14 mouse cellular contexts compared by ENCODE assay signal in the genomic region with DNA sequence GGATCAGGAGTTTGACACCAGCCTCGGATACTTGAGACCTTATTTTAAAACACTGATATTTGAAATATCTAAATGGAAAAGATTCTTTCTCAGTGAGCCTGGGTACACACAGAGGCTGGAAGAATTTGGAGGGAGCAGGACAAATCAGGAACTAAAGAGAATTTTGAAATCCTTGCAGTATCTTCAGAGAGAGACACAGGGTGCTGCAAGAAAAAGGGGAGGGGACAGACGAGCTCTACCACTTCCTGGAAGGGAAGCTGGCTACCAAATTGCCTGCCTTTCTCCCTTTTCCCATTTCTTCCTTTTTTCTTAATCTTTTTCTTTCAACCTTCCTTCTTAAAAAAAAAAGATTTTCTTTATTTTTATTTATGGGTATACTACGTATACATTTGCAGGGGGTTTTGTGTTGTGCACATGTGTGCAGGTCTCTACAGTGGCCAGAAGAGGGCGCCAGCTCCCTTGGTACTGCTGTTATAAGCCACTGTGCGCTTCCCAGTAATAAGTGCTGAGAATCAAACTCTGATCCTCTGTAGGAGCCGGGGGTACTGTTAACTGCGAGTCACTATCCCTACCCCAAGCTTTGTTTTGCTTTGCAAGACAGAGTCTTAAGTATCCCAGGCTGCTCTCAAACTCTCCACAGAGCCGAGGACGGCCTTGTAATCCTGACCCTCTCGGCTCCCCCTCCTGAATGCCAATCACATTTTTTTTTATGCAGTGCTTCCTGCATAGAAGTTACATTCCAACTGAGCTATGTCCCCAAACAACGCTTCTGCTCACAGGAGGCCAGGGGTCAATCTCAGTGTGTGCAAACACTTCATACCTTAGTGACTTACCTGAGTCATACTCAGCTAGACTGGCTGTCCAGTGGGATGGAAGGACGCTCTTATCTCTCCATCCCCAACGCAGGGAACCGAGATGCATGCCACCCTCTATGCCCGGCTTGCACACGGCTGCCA. TPM values are rescaled to one million over a fixed set of nuclear protein-coding genes. Genes with fewer than 3 reads are reported as not detected.
DNase-seq lines count a peak whose midpoint lies in the region; ATAC-seq and TF ChIP-seq lines count a peak whose summit lies in the region.
"Had no signal": no experiment of that assay in that cellular context is flagged by ENCODE, and none has a peak within 500 bp of the region (broad histone marks: within the 10 kb centered on the region; RNA-seq: fewer than 3 reads in every experiment).

No protein-coding gene starts in this region.

- H3K27ac ChIP-seq in forebrain, postnatal 0 days (ENCODE audit: low read depth, low read length) = no peak overlapping the region
- no peak overlapping the region for H3K27ac ChIP-seq in forebrain, embryonic 15.5 days (replicated peaks)
- no peak overlapping the region for H3K27ac ChIP-seq in embryonic fibroblast, embryonic 13.5 days (ENCODE audit: insufficient read depth, low read length)
- H3K27ac ChIP-seq: hindbrain, embryonic 15.5 days had no signal

- TF ChIP-seq CTCF in forebrain, postnatal 0 days (IDR thresholded peaks at IDR 0.05; ENCODE audit: low read depth) = 0 out of 2 replicates have a peak, but pooled peaks have one; percentile 25
- TF ChIP-seq CTCF in lung, adult 2 months (IDR thresholded peaks at IDR 0.05; ENCODE audit: insufficient read depth, low read length) = peak; percentile 23; the same call in 1 of the 2 replicates
- peak; percentile 77 for TF ChIP-seq CTCF in E14TG2a.4 (conservative IDR thresholded peaks at IDR 0.05; ENCODE audit: low read length)
- peak; percentile 14; the same call in 1 of the 2 replicates for TF ChIP-seq CTCF in embryonic fibroblast, embryonic 13.5 days (IDR thresholded peaks at IDR 0.05; ENCODE audit: borderline replicate concordance, insufficient read depth, low read length)

- H3K4me1 ChIP-seq in forebrain, postnatal 0 days (ENCODE audit: insufficient read depth) = peaks cover 10% of the 10 kb centered on the region
- H3K4me1 ChIP-seq in forebrain, embryonic 15.5 days = peaks cover 34% of the 10 kb centered on the region
- no peaks in the 10 kb centered on the region for H3K4me1 ChIP-seq in lung, adult 2 months (ENCODE audit: control insufficient read depth, insufficient read depth, low read length)
- H3K4me1 ChIP-seq in E14TG2a.4 (replicated peaks; ENCODE audit: low read depth, low read length) = peaks cover 71% of the 10 kb centered on the region
- no peaks in the 10 kb centered on the region; the same call in 1 of the 2 replicates for H3K4me1 ChIP-seq in embryonic fibroblast, embryonic 13.5 days (ENCODE audit: control insufficient read depth, insufficient read depth, low read length)

- no peak for TF ChIP-seq POLR2A in lung, adult 2 months (IDR thresholded peaks at IDR 0.05; ENCODE audit: borderline replicate concordance, extremely low read depth, low read depth, low read length)
- TF ChIP-seq POLR2A in embryonic fibroblast, embryonic 13.5 days (IDR thresholded peaks at IDR 0.05; ENCODE audit: low read depth, low read length) = no peak

- H3K9me3 ChIP-seq in forebrain, postnatal 0 days (ENCODE audit: low read length) = no peaks in the 10 kb centered on the region
- H3K9me3 ChIP-seq in forebrain, embryonic 15.5 days = no peaks in the 10 kb centered on the region
- H3K9me3 ChIP-seq in E14TG2a.4 (ENCODE audit: low read length) = no peaks in the 10 kb centered on the region
- H3K9me3 ChIP-seq: hindbrain, embryonic 15.5 days had no signal

- no peak for DNase-seq in forebrain, postnatal 0 days
- DNase-seq in lung, adult 2 months = no peak
- no peak for DNase-seq in lung, postnatal 25 days (ENCODE audit: low spot score)
- DNase-seq in thymus, postnatal 25 days = no peak
- DNase-seq: adrenal gland, postnatal 25 days; cerebellum, adult 11-12 months; kidney, postnatal 25 days; right cerebral cortex, postnatal 25 days had no signal

- H3K4me2 ChIP-seq in forebrain, postnatal 0 days (ENCODE audit: low read depth) = no peak overlapping the region
- no peak overlapping the region for H3K4me2 ChIP-seq in forebrain, embryonic 15.5 days (replicated peaks)
- H3K4me2 ChIP-seq: hindbrain, embryonic 15.5 days had no signal

- H3K9ac ChIP-seq in forebrain, postnatal 0 days = no peak overlapping the region
- no peak overlapping the region for H3K9ac ChIP-seq in forebrain, embryonic 15.5 days (replicated peaks)
- H3K9ac ChIP-seq: hindbrain, embryonic 15.5 days had no signal

- H3K27me3 ChIP-seq in forebrain, postnatal 0 days (ENCODE audit: insufficient read depth, low read length) = no peaks in the 10 kb centered on the region
- no peaks in the 10 kb centered on the region for H3K27me3 ChIP-seq in forebrain, embryonic 15.5 days
- H3K27me3 ChIP-seq in E14TG2a.4 (ENCODE audit: insufficient read depth, low read length) = no peaks in the 10 kb centered on the region
- H3K27me3 ChIP-seq: hindbrain, embryonic 15.5 days; Patski had no signal

- no peak for ATAC-seq in forebrain, postnatal 0 days
- no peak for ATAC-seq in forebrain, embryonic 15.5 days (replicated peaks)
- no peak for ATAC-seq in activated CD4-positive, CD25-positive, alpha-beta regulatory T cell, adult 4 months
- ATAC-seq: Patski had no signal

- WGBS in forebrain, postnatal 0 days = 91% methylated on average over 16 of the region's 16 CpGs
- 92% methylated on average over 16 of the region's 16 CpGs for WGBS in forebrain, embryonic 15.5 days
- 76% methylated on average over 16 of the region's 16 CpGs for WGBS in lung, adult 2 months

- H3K4me3 ChIP-seq in forebrain, postnatal 0 days (ENCODE audit: low read depth, low read length) = no peak overlapping the region
- H3K4me3 ChIP-seq in forebrain, embryonic 15.5 days = no peak overlapping the region
- no peak overlapping the region for H3K4me3 ChIP-seq in lung, adult 2 months (replicated peaks; ENCODE audit: extremely low read depth, low read depth, low read length)
- H3K4me3 ChIP-seq in E14TG2a.4 (replicated peaks; ENCODE audit: low read length) = no peak overlapping the region
- H3K4me3 ChIP-seq in embryonic fibroblast, embryonic 13.5 days (ENCODE audit: insufficient read depth, low read length) = no peak overlapping the region
- H3K4me3 ChIP-seq: hindbrain, embryonic 15.5 days had no signal

- no peaks in the 10 kb centered on the region for H3K36me3 ChIP-seq in forebrain, postnatal 0 days (ENCODE audit: insufficient read depth)
- H3K36me3 ChIP-seq in forebrain, embryonic 15.5 days = no peaks in the 10 kb centered on the region
- peaks cover 6% of the 10 kb centered on the region; the same call in 1 of the 2 replicates for H3K36me3 ChIP-seq in E14TG2a.4 (ENCODE audit: insufficient read depth, low read length)
- H3K36me3 ChIP-seq: hindbrain, embryonic 15.5 days had no signal

RNA-seq across cellular contexts. Expression of a gene that starts 42.1 kb away (rescaled TPM):
- 49.9 and 55.6 TPM in 2 replicates for total RNA-seq in forebrain, postnatal 0 days (2014; rRNA removed)
- 39.1 and 49.1 TPM in 2 replicates for polyA plus RNA-seq in forebrain, postnatal 0 days (2015; fragmentation: Nextera tagmentation; extraction: Ambion mirVana)
- 24.2 and 25.3 TPM in 2 replicates for polyA plus RNA-seq in forebrain, embryonic 15.5 days (2015; fragmentation: Nextera tagmentation; extraction: Ambion mirVana)
- 8.0 and 8.2 TPM in 2 replicates for polyA plus RNA-seq in lung, adult 2 months (2012; rRNA removed)
- 8.2 and 9.7 TPM in 2 replicates for polyA plus RNA-seq in embryonic fibroblast, embryonic 13.5 days (2011; ENCODE audit: insufficient read length, low read depth, missing spikeins)
- 1 to 10 TPM; 1.5 to 1.8 TPM for polyA plus RNA-seq in activated CD4-positive, CD25-positive, alpha-beta regulatory T cell, adult 4 months (2017; shearing (Covaris generic))

Comparison
In these comparisons a context has a peak if more than half of its experiments do, and no peak if none do; other contexts are left out.
1. CTCF ChIP-seq: peak in every context shown above with its lines; median percentile 77 in E14TG2a.4; 25 in forebrain, postnatal 0 days; 23 in lung, adult 2 months; 14 in embryonic fibroblast, embryonic 13.5 days.